Mouse (Mus musculus) kidney, postnatal 4 days (tissue): ENCODE data around the gene Slc10a6.
A peak's percentile ranks its signal among the peaks of the same experiment; 100 is the strongest.

ENCODE experiments used
- DNase-seq, 2 experiments: peaks; one replicate each; pipeline ENCODE4 v3.0.0; 2021; ENCODE audit warnings: mixed read lengths in 2 of 2

The Slc10a6 gene

GRCm38 (mm10) chr5:103617191-103617590, 12.0 kb downstream of the Slc10a6 start:
- peak in 1 of 2 experiments; percentile 47 for DNase-seq

GRCm38 (mm10) chr5:103614356-103614755, 14.8 kb downstream of the Slc10a6 start:
- no peak for DNase-seq

DNA sequence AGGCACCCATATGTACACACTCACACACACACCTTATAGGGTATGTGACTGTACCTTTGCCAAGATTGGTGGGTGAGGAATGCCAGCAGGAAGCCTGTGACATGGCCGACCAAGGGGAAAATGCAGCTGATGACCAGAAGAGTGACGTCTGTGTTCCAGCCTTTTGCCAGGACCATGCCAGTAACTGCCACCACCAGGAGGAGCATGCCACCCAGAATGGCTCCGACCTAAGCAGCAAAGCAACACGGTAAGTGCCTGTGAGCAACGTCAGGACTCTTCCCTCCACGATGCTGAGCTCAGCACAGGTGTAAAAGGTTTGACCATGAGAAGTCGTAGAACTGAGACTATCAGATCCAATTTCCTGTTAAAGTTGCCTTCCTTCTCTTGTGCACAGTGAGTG, 16.9 kb downstream of the Slc10a6 start:
- no peak for DNase-seq

DNA sequence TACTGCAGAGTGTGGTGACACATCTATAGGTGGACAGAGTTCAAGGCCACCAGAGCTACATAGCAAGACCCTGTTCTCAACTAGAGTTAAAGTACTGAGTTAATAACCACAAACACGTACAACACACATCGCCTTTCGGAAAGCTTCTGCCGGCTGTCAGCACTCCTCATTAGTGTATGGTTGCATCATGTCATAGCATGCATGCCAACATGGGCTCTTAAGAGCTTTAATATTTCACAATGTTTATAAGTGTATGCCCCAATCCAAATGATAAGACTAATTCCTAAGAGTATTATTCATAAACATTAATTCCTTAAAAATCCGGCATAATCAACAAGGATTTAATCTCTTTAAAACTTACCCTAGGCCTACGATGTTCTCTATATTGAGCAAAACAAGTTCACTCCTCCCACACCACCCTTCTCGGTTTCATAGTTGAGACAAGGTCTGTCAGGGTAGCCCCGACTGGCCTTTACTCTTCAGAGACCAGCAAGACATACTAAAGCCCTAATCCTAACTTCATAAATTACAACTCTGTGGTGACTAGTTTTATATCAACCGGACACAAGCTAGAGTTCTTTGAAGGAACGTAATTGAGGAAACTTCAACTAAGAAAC, 18.2 kb downstream of the Slc10a6 start:
- DNase-seq: no peak

DNA sequence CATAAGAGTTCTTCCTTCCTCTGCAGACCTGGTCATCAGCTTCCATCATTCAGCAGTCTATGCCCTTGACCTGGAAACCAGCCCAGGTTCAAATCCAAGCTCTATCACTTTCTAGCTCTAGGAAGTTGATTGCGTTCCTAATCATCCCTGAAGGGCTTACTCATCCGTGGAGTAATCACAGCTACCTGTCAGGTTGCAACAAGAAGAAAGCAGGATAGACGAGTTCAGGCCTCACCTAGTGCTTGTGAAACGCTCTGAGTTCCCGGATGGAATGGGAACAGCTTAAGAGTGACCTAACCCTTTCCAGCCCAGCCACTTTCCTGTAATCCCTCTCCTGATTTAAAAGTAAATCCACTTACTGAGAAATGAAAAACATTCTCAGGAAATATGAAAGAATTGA, 19.1 kb downstream of the Slc10a6 start:
- no peak for DNase-seq

DNA sequence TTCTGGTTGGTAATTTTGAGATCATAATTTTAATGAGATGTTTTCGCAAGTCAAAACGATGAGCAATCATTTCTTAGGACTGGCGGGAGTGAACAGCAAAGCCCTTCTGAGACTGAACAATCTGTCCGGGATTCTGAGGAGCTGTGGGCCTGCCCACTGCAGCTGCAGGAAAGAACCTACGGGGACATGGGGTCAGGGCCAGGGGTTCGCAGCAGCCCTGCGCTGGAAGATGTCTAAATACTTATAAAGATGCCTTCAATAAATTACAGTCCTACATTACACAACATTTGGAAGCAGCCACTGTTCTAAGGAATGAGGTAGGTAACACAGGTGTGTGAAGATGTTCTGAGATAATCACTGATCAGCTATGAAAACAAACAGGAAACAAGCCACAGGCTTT, 23.5 kb downstream of the Slc10a6 start:
- no peak for DNase-seq

- DNase-seq: no peak
Measured at GRCm38 (mm10) chr5:103603115-103603893, 25.9 kb downstream of the Slc10a6 start.

DNA sequence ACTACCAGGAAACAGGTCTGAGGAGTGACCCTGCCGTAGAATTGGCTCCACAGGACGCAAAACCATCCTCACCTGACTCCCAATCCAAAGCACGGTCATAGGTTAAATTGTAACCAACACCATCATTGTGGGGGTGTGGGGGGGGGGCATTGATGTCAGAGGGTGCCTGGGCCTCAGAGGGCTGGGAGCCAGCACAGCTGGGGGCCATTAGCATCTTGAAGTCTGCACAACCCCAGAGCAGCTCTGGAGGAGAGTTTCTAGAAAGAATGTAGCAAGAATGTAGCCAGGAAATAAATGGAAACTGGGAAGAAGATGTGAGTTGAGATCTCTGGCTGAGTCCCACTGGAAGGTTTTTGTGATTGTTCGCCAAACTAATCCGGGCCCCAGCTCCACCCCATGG, 30.3 kb downstream of the Slc10a6 start:
- peak; percentile 29 to 45 for DNase-seq

- no peak for DNase-seq
Measured at GRCm38 (mm10) chr5:103598264-103598663, 30.9 kb downstream of the Slc10a6 start.

DNA sequence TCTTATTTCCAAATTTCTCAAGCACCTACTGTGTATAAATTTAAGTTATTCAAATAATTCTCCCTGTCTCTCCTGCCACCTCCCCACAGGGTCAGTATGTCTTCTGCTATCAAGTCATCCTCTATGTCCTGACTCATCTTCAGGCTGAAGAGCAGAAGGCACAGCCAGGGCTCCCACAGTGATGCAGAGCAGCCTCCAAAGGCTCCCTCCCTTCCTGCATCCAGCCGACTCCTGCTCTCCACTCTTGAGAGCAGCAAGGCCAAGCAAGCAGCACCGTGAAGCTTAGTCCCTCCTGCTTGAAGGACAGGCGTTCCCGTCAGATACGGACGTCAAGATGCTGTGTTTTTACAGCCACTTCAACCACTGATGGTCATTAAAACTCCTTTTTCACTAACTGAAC, 31.6 kb downstream of the Slc10a6 start:
- no peak for DNase-seq

- DNase-seq: no peak
Measured at GRCm38 (mm10) chr5:103596467-103597146, 32.6 kb downstream of the Slc10a6 start.

- no peak for DNase-seq
Measured at GRCm38 (mm10) chr5:103595394-103596226, 33.6 kb downstream of the Slc10a6 start.

DNA sequence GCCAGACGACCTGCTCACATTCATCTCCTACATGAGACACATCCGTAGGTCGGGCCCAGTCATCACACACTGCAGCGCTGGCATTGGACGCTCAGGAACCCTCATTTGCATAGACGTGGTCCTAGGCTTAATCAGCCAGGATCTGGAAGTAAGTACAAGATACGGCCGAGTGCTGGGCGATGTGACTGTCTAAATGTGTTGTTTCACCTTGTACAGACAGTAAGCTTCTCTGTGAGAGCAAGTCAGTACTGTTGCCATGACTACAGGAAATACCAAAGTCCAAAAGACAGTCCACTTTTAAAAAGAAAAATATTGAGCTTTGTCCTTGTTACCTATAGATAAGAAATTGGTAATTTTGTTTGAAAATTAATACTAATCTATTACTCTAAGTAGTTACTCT, 35.6 kb downstream of the Slc10a6 start:
- DNase-seq: no peak

DNA sequence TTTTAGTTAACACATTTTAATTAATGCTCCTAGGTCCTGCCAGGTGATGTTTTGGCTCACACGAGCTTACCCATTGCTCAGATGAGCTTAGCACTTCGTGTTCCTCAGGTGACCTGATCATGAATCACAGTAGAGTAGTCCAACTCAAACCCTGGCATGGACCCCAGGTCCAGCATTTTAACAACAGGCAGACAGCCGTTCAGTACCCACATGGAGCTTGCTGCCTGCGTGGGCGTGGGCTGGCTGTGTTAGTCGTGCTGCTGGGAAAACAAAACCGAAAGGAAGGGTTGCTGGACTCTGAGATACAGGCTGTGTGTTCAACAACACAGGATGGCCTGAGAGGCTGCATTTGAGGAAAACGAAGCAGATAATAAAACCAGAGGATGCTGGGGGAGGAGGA, 36.5 kb downstream of the Slc10a6 start:
- DNase-seq: no peak

GRCm38 (mm10) chr5:103591846-103592245, 37.4 kb downstream of the Slc10a6 start:
- DNase-seq: peak; percentile 61 to 62

- DNase-seq: peak in 1 of 2 experiments; percentile 39
Measured at GRCm38 (mm10) chr5:103587219-103587618, 42.0 kb downstream of the Slc10a6 start.

GRCm38 (mm10) chr5:103579680-103580420, 49.4 kb downstream of the Slc10a6 start:
- no peak for DNase-seq

GRCm38 (mm10) chr5:103569446-103569845, 59.8 kb downstream of the Slc10a6 start:
- DNase-seq: no peak

DNA sequence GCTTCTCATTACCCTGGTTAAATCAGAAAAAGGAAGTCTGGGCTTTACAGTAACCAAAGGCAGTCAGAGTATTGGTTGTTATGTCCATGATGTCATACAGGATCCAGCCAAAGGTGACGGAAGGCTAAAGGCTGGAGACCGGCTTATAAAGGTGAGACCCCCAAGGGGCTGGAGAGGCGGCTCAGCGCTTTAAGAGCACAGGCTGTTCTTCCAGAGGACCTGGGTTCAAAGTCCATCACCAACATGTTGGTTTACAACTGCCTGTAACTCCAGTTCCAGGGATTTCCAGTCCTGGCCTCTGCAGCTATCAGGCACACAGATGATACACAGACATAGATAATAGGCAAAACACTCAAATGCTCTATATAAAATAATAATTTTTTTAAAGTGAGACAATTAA, 61.2 kb downstream of the Slc10a6 start:
- no peak for DNase-seq

GRCm38 (mm10) chr5:103560546-103560945, 68.7 kb downstream of the Slc10a6 start:
- no peak for DNase-seq
